Mouse (Mus musculus) erythroblast, embryonic 14.5 days (primary cell): ENCODE data around the gene Galnt2.

Experiments used
- GATA1 ChIP-seq: IDR thresholded peaks from 2 replicates; pipeline ENCODE4 v1.6.1; 2012; ENCODE audit warnings: low read length, inconsistent platforms, mixed read lengths
- TAL1 ChIP-seq: IDR thresholded peaks from 3 replicates; pipeline ENCODE4 v1.6.1; 2012; ENCODE audit warnings: low read length, inconsistent platforms, mixed read lengths

DNA sequence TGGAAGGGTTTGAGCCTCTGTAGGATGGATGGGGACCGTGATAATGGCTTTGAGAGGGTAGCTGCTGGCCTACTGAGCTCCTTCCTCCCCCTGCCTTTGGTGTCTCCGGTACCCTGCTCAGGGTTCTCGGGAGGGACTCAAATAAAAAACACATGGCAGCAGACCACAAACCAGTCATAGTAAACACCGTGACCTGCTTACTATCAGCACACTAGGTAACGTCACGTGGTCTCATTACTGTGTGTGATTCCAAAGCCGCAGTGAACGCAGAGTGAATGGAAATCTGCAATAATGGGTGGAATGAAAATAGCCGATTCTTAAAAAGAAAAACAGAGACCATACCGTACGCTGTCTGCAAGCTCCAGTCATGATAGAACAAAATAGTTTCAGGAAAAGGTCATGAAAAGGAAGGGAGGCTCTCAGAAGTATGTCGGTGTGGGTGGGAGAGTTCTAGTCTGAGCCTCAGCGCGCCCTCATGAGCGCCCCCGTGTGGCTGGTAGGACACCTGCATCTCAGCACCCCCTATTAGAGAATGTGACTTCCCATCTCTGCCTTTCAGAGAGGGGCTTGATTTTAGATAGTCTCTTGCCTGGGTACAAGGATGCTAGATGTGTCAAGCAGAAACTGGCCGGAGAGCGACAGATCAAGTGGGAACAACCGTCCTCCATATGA is 115.8 kb downstream of the Galnt2 start:
- TF ChIP-seq GATA1: no peak
- no peak for TF ChIP-seq TAL1
